Mouse (Mus musculus) CH12.LX (cell line): ENCODE data around the gene Btbd1. TPM values are rescaled to one million over a fixed set of nuclear protein-coding genes. Genes with fewer than 3 reads are reported as not detected.

Source experiments
- DNase-seq: peaks from one replicate; pipeline ENCODE4 v3.0.0-alpha.2; 2013; ENCODE audit errors: extremely low read depth
- H3K27ac ChIP-seq: 2 replicates; pipeline ENCODE4 v1.5.1; 2012; ENCODE audit warnings: low read depth, mild to moderate bottlenecking, control low read depth, moderate library complexity; ENCODE audit not compliant: insufficient read depth
- H3K27me3 ChIP-seq: replicated peaks from 2 replicates; pipeline ENCODE3; 2012; ENCODE audit warnings: inconsistent platforms
- H3K36me3 ChIP-seq, 2 experiments: replicated peaks in 1 of 2; 2 replicates each; pipeline versions ENCODE3 to v1.6.1; 2012; ENCODE audit warnings: inconsistent platforms in 1 of 2, low read length in 1 of 2, mild to moderate bottlenecking in 1 of 2, mixed read lengths in 1 of 2, moderate library complexity in 1 of 2; ENCODE audit not compliant: control insufficient read depth in 1 of 2, insufficient read depth in 1 of 2
- H3K4me1 ChIP-seq, 2 experiments: 2 replicates each; pipeline ENCODE4 v1.6.1; 2012; ENCODE audit warnings: inconsistent platforms in 1 of 2, moderate library complexity in 1 of 2; ENCODE audit not compliant: insufficient read depth in 2 of 2, control insufficient read depth in 1 of 2
- H3K4me2 ChIP-seq: 2 replicates; pipeline ENCODE4 v1.6.1; 2012; ENCODE audit warnings: low read depth, mild to moderate bottlenecking, control low read depth; ENCODE audit not compliant: poor library complexity, insufficient read depth, severe bottlenecking
- H3K4me3 ChIP-seq, 3 experiments: fragments of 150-350 bp in 1 of 3; sonication (generic) in 1 of 3; replicated peaks in 1 of 3; 2 replicates each; pipeline versions ENCODE3 to v1.5.1; 2011 to 2012; ENCODE audit warnings: low read depth in 2 of 3, low read length in 2 of 3, mild to moderate bottlenecking in 2 of 3, moderate library complexity in 2 of 3, control low read depth in 1 of 3, improper control_type of control experiment in 1 of 3, inconsistent platforms in 1 of 3, mixed read lengths in 1 of 3; ENCODE audit not compliant: poor library complexity in 1 of 3
- H3K79me2 ChIP-seq: replicated peaks from 2 replicates; pipeline ENCODE4 v1.6.1; 2012; ENCODE audit warnings: mild to moderate bottlenecking, moderate library complexity; ENCODE audit not compliant: control insufficient read depth, poor library complexity, insufficient read depth, severe bottlenecking; ENCODE audit errors: extremely low read depth
- H3K9ac ChIP-seq: 2 replicates; pipeline ENCODE4 v1.6.1; 2012; ENCODE audit warnings: low read depth, mild to moderate bottlenecking, control low read depth, moderate library complexity; ENCODE audit not compliant: insufficient read depth
- H3K9me3 ChIP-seq: replicated peaks from 2 replicates; pipeline ENCODE3; 2012; ENCODE audit warnings: low read length, inconsistent platforms, mixed read lengths
- CHD1 ChIP-seq: IDR thresholded peaks from 2 replicates; pipeline ENCODE4 v1.6.1; 2012; ENCODE audit warnings: low read depth, low read length, improper control_type of control experiment, inconsistent platforms
- CHD2 ChIP-seq: IDR thresholded peaks from 2 replicates; pipeline ENCODE4 v1.6.1; 2011; ENCODE audit warnings: low read length, improper control_type of control experiment
- CTCF ChIP-seq, 2 experiments: IDR thresholded peaks in 1 of 2; conservative IDR thresholded peaks in 1 of 2; 2 replicates each; pipeline ENCODE4 v1.5.1; 2011 to 2012; ENCODE audit warnings: low read depth in 2 of 2, low read length in 2 of 2, improper control_type of control experiment in 1 of 2, inconsistent platforms in 1 of 2, mild to moderate bottlenecking in 1 of 2, moderate library complexity in 1 of 2
- E2F4 ChIP-seq: IDR thresholded peaks from 2 replicates; pipeline ENCODE4 v1.6.1; 2011; ENCODE audit warnings: low read depth, low read length, improper control_type of control experiment; ENCODE audit not compliant: insufficient replicate concordance
- ETS1 ChIP-seq: conservative IDR thresholded peaks from 2 replicates; pipeline ENCODE4 v1.6.1; 2012; ENCODE audit warnings: low read depth, mild to moderate bottlenecking, inconsistent platforms, low read length, improper control_type of control experiment, moderate library complexity
- HCFC1 ChIP-seq: IDR thresholded peaks from 2 replicates; pipeline ENCODE4 v1.6.1; 2012; ENCODE audit warnings: low read depth, mild to moderate bottlenecking, inconsistent platforms, low read length, improper control_type of control experiment
- IRF4 ChIP-seq: IDR thresholded peaks from 2 replicates; pipeline ENCODE4 v1.6.1; 2014; ENCODE audit warnings: low read depth, mild to moderate bottlenecking, inconsistent platforms, low read length, improper control_type of control experiment
- JUN ChIP-seq: IDR thresholded peaks from 2 replicates; pipeline ENCODE4 v1.6.1; 2011; ENCODE audit warnings: low read depth, mild to moderate bottlenecking, low read length, improper control_type of control experiment, moderate library complexity; ENCODE audit not compliant: insufficient read depth
- JUND ChIP-seq: conservative IDR thresholded peaks from 2 replicates; pipeline ENCODE4 v1.6.1; 2011; ENCODE audit warnings: low read depth, low read length, improper control_type of control experiment
- KAT2A ChIP-seq: IDR thresholded peaks from 2 replicates; pipeline ENCODE4 v1.6.1; 2012; ENCODE audit warnings: low read length, improper control_type of control experiment, inconsistent platforms; ENCODE audit not compliant: insufficient replicate concordance
- MAFK ChIP-seq: IDR thresholded peaks from 2 replicates; pipeline ENCODE4 v1.6.1; 2011; ENCODE audit warnings: low read length, improper control_type of control experiment; ENCODE audit not compliant: insufficient replicate concordance
- MEF2A ChIP-seq: IDR thresholded peaks from 2 replicates; pipeline ENCODE4 v1.6.1; 2014; ENCODE audit warnings: low read depth, mild to moderate bottlenecking, inconsistent platforms, low read length, improper control_type of control experiment, borderline replicate concordance
- MYC ChIP-seq: IDR thresholded peaks from 2 replicates; pipeline ENCODE4 v1.6.1; 2011; ENCODE audit warnings: low read depth, mild to moderate bottlenecking, improper control_type of control experiment, low read length
- NELFE ChIP-seq: IDR thresholded peaks from 2 replicates; pipeline ENCODE4 v1.6.1; 2011; ENCODE audit warnings: low read depth, low read length, improper control_type of control experiment
- PAX5 ChIP-seq: IDR thresholded peaks from 2 replicates; pipeline ENCODE4 v1.6.1; 2012; ENCODE audit warnings: low read length, inconsistent platforms, mixed read lengths
- POLR2A ChIP-seq: IDR thresholded peaks from 2 replicates; pipeline ENCODE4 v1.6.1; 2011; ENCODE audit warnings: low read depth, mild to moderate bottlenecking, improper control_type of control experiment, low read length
- SIN3A ChIP-seq: IDR thresholded peaks from 2 replicates; pipeline ENCODE4 v1.6.1; 2012; ENCODE audit warnings: low read length, improper control_type of control experiment, inconsistent platforms
- TBP ChIP-seq: conservative IDR thresholded peaks from 2 replicates; pipeline ENCODE4 v1.6.1; 2011; ENCODE audit warnings: low read depth, low read length, improper control_type of control experiment
- ZC3H11A ChIP-seq: IDR thresholded peaks from 2 replicates; pipeline ENCODE4 v1.6.1; 2012; ENCODE audit warnings: low read depth, mild to moderate bottlenecking, inconsistent platforms, low read length, improper control_type of control experiment
- ZNF384 ChIP-seq: IDR thresholded peaks from 2 replicates; pipeline ENCODE4 v1.6.1; 2012; ENCODE audit warnings: low read depth, low read length, improper control_type of control experiment, inconsistent platforms
- dilution Hi-C: fragments of 300-500 bp; cut with MboI; formaldehyde crosslinking; loops from 2 replicates; pipeline ENCODE4 v1.14.3; 2020; ENCODE audit warnings: low sequenced_read_pairs; ENCODE audit not compliant: extremely low pct_unique_long_range_greater_than_20kb, extremely low pct_ligation_motif_present
- in situ Hi-C: fragments of 300-500 bp; cut with MboI; formaldehyde crosslinking; loops from 3 replicates; pipeline ENCODE4 v1.14.3; 2019; ENCODE audit warnings: low sequenced_read_pairs, low pct_ligation_motif_present, low pct_unique_long_range_greater_than_20kb, mixed read lengths
- polyA plus RNA-seq: library from polyadenylated mRNA; unstranded; fragments of >175 nt; gene quantifications from 2 replicates; pipeline ENCODE4 v1.2.1, GENCODE M21; 2012; ENCODE audit warnings: low read depth; ENCODE audit not compliant: insufficient read length
- total RNA-seq, 2 experiments: library from RNA; depleted of rRNA; stranded (reverse); fragments of 300-350 nt in 1 of 2; fragments of >200 nt in 1 of 2; gene quantifications; 2 replicates each; pipeline ENCODE4 v1.2.3; 2012 to 2014

Gene Btbd1
- total and polyA plus RNA-seq, 3 experiments: 45.8 to 88.8 (median 67.1) TPM

GRCm38 (mm10) chr7:81847777-81848176, 18.5 kb upstream of the Btbd1 start:
- Histone ChIP-seq H3K4me3 (no peak overlapping the region), H3K36me3 (no peaks in the 10 kb centered on the region), H3K4me1 (peaks cover 4 to 25% of the 10 kb centered on the region in 2 experiments), H3K9ac (no peak overlapping the region), H3K27ac (no peak overlapping the region), H3K79me2 (no peaks in the 10 kb centered on the region), H3K4me2 (no peak overlapping the region), H3K27me3 (no peaks in the 10 kb centered on the region), H3K9me3 (no peaks in the 10 kb centered on the region)
- dilution Hi-C loops (no loop called here), in situ Hi-C loops (no loop called here)
- TF ChIP-seq ZNF384 (no peak), JUND (no peak), PAX5 (no peak), NELFE (no peak), CTCF (conservative IDR thresholded peaks at IDR 0.05 in 1 of 2, IDR thresholded peaks at IDR 0.05 in 1 of 2; ENCODE audit: low read depth in 2 of 2, low read length in 2 of 2) (no peak), IRF4 (no peak), MEF2A (no peak), KAT2A (no peak), POLR2A (no peak), E2F4 (no peak), ZC3H11A (no peak), JUN (no peak), HCFC1 (no peak), MAFK (no peak), CHD2 (no peak), MYC (no peak), SIN3A (no peak), CHD1 (no peak), ETS1 (no peak)
- DNase-seq: no peak

- TF ChIP-seq TBP (no peak), MEF2A (no peak), MAFK (no peak), POLR2A (no peak), JUND (no peak), JUN (no peak), PAX5 (no peak), CTCF (conservative IDR thresholded peaks at IDR 0.05 in 1 of 2, IDR thresholded peaks at IDR 0.05 in 1 of 2; ENCODE audit: low read depth in 2 of 2, low read length in 2 of 2) (no peak), CHD2 (no peak)
- no peak for DNase-seq
- H3K36me3 ChIP-seq: no peaks in the 10 kb centered on the region
- peaks cover 4 to 25% of the 10 kb centered on the region in 2 experiments for H3K4me1 ChIP-seq
- no peaks in the 10 kb centered on the region for H3K9me3 ChIP-seq
- H3K27ac ChIP-seq: no peak overlapping the region
- in situ Hi-C loops (no loop called here), dilution Hi-C loops (no loop called here)
- no peak overlapping the region for H3K9ac ChIP-seq
- H3K4me3 ChIP-seq: no peak overlapping the region
- H3K27me3 ChIP-seq: no peaks in the 10 kb centered on the region
- no peak overlapping the region for H3K4me2 ChIP-seq
- H3K79me2 ChIP-seq: no peaks in the 10 kb centered on the region
These were observed 17.8 kb upstream of the Btbd1 start for GRCm38 (mm10) chr7:81847010-81847409.
